Comparison of ENCODE assay signal across 22 mouse cellular contexts in genomic region chr5:65488725-65489124, GRCm38 (mm10). TPM values are rescaled to one million over a fixed set of nuclear protein-coding genes. Genes with fewer than 3 reads are reported as not detected.
DNase-seq lines count a peak whose midpoint lies in the region; ATAC-seq and TF ChIP-seq lines count a peak whose summit lies in the region.
"Had no signal": no experiment of that assay in that cellular context is flagged by ENCODE, and none has a peak within 500 bp of the region (broad histone marks: within the 10 kb centered on the region; RNA-seq: fewer than 3 reads in every experiment).

No protein-coding gene starts in this region.

- peak; percentile 35 for DNase-seq in kidney, adult 2 months
- DNase-seq in kidney, adult 11 months, result no peak
- DNase-seq in spleen, adult 2 months (ENCODE audit: low read depth in 1 of 2, low spot score in 2 of 2), result peak in 1 of 2 experiments; percentile 17
- DNase-seq in spleen, postnatal 14 days (ENCODE audit: low spot score in 2 of 2), result no peak
- peak; percentile 41 for DNase-seq in gastrocnemius, postnatal 14 days
- DNase-seq in cerebellum, postnatal 4 days (ENCODE audit: low spot score in 2 of 2), result no peak
- no peak for DNase-seq in hindbrain, postnatal 0 days (ENCODE audit: low spot score)
- DNase-seq: cerebellum, adult 11 months; forebrain, postnatal 0 days; lung, adult 2 months; thymus, postnatal 25 days had no signal

- no peaks in the 10 kb centered on the region for H3K9me3 ChIP-seq in hindbrain, postnatal 0 days (ENCODE audit: low read length)
- H3K9me3 ChIP-seq: heart, embryonic 13.5 days; limb, embryonic 13.5 days had no signal

- H3K27me3 ChIP-seq in kidney, adult 2 months (replicated peaks; ENCODE audit: control insufficient read depth, insufficient read depth, low read length), result no peaks in the 10 kb centered on the region
- H3K27me3 ChIP-seq in spleen, adult 2 months (ENCODE audit: control insufficient read depth, insufficient read depth, low read length), result no peaks in the 10 kb centered on the region
- H3K27me3 ChIP-seq in small intestine, adult 2 months (ENCODE audit: control insufficient read depth, insufficient read depth, low read length), result no peaks in the 10 kb centered on the region
- H3K27me3 ChIP-seq in hindbrain, postnatal 0 days (ENCODE audit: insufficient read depth, low read length), result no peaks in the 10 kb centered on the region
- H3K27me3 ChIP-seq: heart, embryonic 13.5 days; limb, embryonic 13.5 days had no signal

- no peak overlapping the region for H3K27ac ChIP-seq in kidney, adult 2 months (ENCODE audit: insufficient read depth, low read depth, low read length)
- peak overlapping the region; percentile 92 for H3K27ac ChIP-seq in spleen, adult 2 months (ENCODE audit: insufficient read depth, low read length)
- H3K27ac ChIP-seq in small intestine, adult 2 months (ENCODE audit: insufficient read depth, low read depth, low read length), result peak overlapping the region; percentile 30
- no peak overlapping the region for H3K27ac ChIP-seq in hindbrain, postnatal 0 days
- H3K27ac ChIP-seq: hindbrain, embryonic 14.5 days; left cerebral cortex, adult 2 months; limb, embryonic 13.5 days had no signal

- TF ChIP-seq CTCF in kidney, adult 2 months (conservative IDR thresholded peaks at IDR 0.05; ENCODE audit: insufficient read depth, insufficient read length, low read depth, low read length), result no peak
- TF ChIP-seq CTCF in spleen, adult 2 months (IDR thresholded peaks at IDR 0.05; ENCODE audit: extremely low read depth, insufficient read depth, insufficient read length, insufficient replicate concordance), result no peak
- no peak for TF ChIP-seq CTCF in small intestine, adult 2 months (IDR thresholded peaks at IDR 0.05; ENCODE audit: extremely low read depth, insufficient read length, insufficient replicate concordance, low read depth, low read length)
- TF ChIP-seq CTCF in hindbrain, postnatal 0 days (IDR thresholded peaks at IDR 0.05; ENCODE audit: low read depth), result no peak

- peaks cover 7% of the 10 kb centered on the region; the same call in 1 of the 2 replicates for H3K4me1 ChIP-seq in kidney, adult 2 months (ENCODE audit: control insufficient read depth, insufficient read depth, low read length)
- H3K4me1 ChIP-seq in spleen, adult 2 months (ENCODE audit: control insufficient read depth, insufficient read depth, insufficient read length), result peaks cover 14% of the 10 kb centered on the region
- H3K4me1 ChIP-seq in small intestine, adult 2 months (ENCODE audit: control insufficient read depth, insufficient read depth, insufficient read length, low read length), result peaks cover 7% of the 10 kb centered on the region; the same call in 1 of the 2 replicates
- peaks cover 12% of the 10 kb centered on the region; the same call in 1 of the 2 replicates for H3K4me1 ChIP-seq in hindbrain, postnatal 0 days (ENCODE audit: insufficient read depth, low read length)

- no peak for TF ChIP-seq POLR2A in kidney, adult 2 months (IDR thresholded peaks at IDR 0.05; ENCODE audit: low read depth, low read length)
- no peak for TF ChIP-seq POLR2A in spleen, adult 2 months (IDR thresholded peaks at IDR 0.05; ENCODE audit: low read depth, low read length)
- no peak for TF ChIP-seq POLR2A in small intestine, adult 2 months (IDR thresholded peaks at IDR 0.05; ENCODE audit: low read depth, low read length)

- no peak overlapping the region for H3K4me2 ChIP-seq in hindbrain, postnatal 0 days (ENCODE audit: low read depth, low read length)
- H3K4me2 ChIP-seq: heart, embryonic 13.5 days; hindbrain, embryonic 14.5 days; limb, embryonic 13.5 days had no signal

- no peak overlapping the region for H3K4me3 ChIP-seq in kidney, adult 2 months (ENCODE audit: insufficient read depth, low read depth, low read length)
- peak overlapping the region; percentile 10; the same call in 1 of the 2 replicates for H3K4me3 ChIP-seq in spleen, adult 2 months (ENCODE audit: extremely low read depth, insufficient read depth, insufficient read length)
- no peak overlapping the region for H3K4me3 ChIP-seq in small intestine, adult 2 months (ENCODE audit: low read depth, low read length)
- no peak overlapping the region for H3K4me3 ChIP-seq in hindbrain, postnatal 0 days (ENCODE audit: low read length)
- H3K4me3 ChIP-seq: erythroblast, embryonic 14.5 days; heart, embryonic 13.5 days; left cerebral cortex, adult 2 months; limb, embryonic 13.5 days had no signal

- intact Hi-C loops in gastrocnemius, postnatal 14 days (cut with DNase I; ENCODE audit: low total_unique reads), result no loop called here

- no peak for ATAC-seq in hindbrain, postnatal 0 days
- ATAC-seq: forebrain, postnatal 0 days had no signal

- WGBS in kidney, adult 2 months, result 53% methylated on average over 7 of the region's 7 CpGs
- WGBS in spleen, adult 2 months, result 35% methylated on average over 7 of the region's 7 CpGs
- 67% methylated on average over 7 of the region's 7 CpGs for WGBS in small intestine, adult 2 months
- WGBS in hindbrain, postnatal 0 days, result 76% methylated on average over 7 of the region's 7 CpGs

- H3K9ac ChIP-seq in hindbrain, postnatal 0 days (replicated peaks; ENCODE audit: low read length), result no peak overlapping the region
- H3K9ac ChIP-seq: forebrain, postnatal 0 days; hindbrain, embryonic 14.5 days; limb, embryonic 13.5 days had no signal

- H3K36me3 ChIP-seq in kidney, adult 2 months (ENCODE audit: control insufficient read depth, insufficient read depth, low read length), result no peaks in the 10 kb centered on the region
- peaks cover 3% of the 10 kb centered on the region; the same call in 1 of the 2 replicates for H3K36me3 ChIP-seq in spleen, adult 2 months (ENCODE audit: control insufficient read depth, insufficient read depth, low read length)
- peaks cover 2% of the 10 kb centered on the region; the same call in 1 of the 2 replicates for H3K36me3 ChIP-seq in small intestine, adult 2 months (ENCODE audit: control insufficient read depth, insufficient read depth, low read length)
- no peaks in the 10 kb centered on the region for H3K36me3 ChIP-seq in hindbrain, postnatal 0 days (ENCODE audit: insufficient read depth, low read length)
- H3K36me3 ChIP-seq: limb, embryonic 13.5 days had no signal

RNA-seq across cellular contexts. Expression of gene Gm43552, which starts 3.9 kb away (rescaled TPM):
- polyA plus RNA-seq in kidney, adult 2 months (2012; rRNA removed), result not detected in 2 replicates
- not detected in 2 replicates for polyA plus RNA-seq in spleen, adult 2 months (2012; rRNA removed)
- total RNA-seq in gastrocnemius, postnatal 14 days (2021), result 1 to 10 TPM in 1 of 2 experiments, not detected in 1; 3.1 TPM
- polyA plus RNA-seq in small intestine, adult 2 months (2012; rRNA removed), result 1.4 TPM in 1 of 2 replicates, not detected in the other
- not detected in 2 replicates for total RNA-seq in hindbrain, postnatal 0 days (2014; rRNA removed)
- not detected in 2 replicates for polyA plus RNA-seq in hindbrain, postnatal 0 days (2015; fragmentation: Nextera tagmentation; extraction: Ambion mirVana)
- total RNA-seq: adrenal gland, postnatal 4 days; forebrain, postnatal 0 days; left cerebral cortex, adult 2 months; midbrain, postnatal 0 days had no signal
- polyA plus RNA-seq: erythroblast, embryonic 14.5 days; forebrain, postnatal 0 days; hindbrain, embryonic 14.5 days; large intestine, adult 2 months; limb, embryonic 13.5 days; lung, adult 2 months; midbrain, postnatal 0 days; neural tube, embryonic 14.5 days; stomach, embryonic 14.5 days had no signal

RNA-seq across cellular contexts. Expression of gene Smim14, which starts 48.3 kb away (rescaled TPM):
- polyA plus RNA-seq in kidney, adult 2 months (2012; rRNA removed), result 111 and 114 TPM in 2 replicates
- 120 and 164 TPM in 2 replicates for polyA plus RNA-seq in spleen, adult 2 months (2012; rRNA removed)
- total RNA-seq in gastrocnemius, postnatal 14 days (2021), result 10 to 100 TPM; 34.7 to 39.4 TPM
- polyA plus RNA-seq in small intestine, adult 2 months (2012; rRNA removed), result 53.0 and 72.3 TPM in 2 replicates
- total RNA-seq in hindbrain, postnatal 0 days (2014; rRNA removed), result 153 and 155 TPM in 2 replicates
- polyA plus RNA-seq in hindbrain, postnatal 0 days (2015; fragmentation: Nextera tagmentation; extraction: Ambion mirVana), result 200 and 229 TPM in 2 replicates

RNA-seq across cellular contexts. Expression of gene Ube2k, which starts 48.3 kb away (rescaled TPM):
- polyA plus RNA-seq in kidney, adult 2 months (2012; rRNA removed), result 23.1 and 35.1 TPM in 2 replicates
- 9.7 and 11.7 TPM in 2 replicates for polyA plus RNA-seq in spleen, adult 2 months (2012; rRNA removed)
- total RNA-seq in gastrocnemius, postnatal 14 days (2021), result 10 to 100 TPM; 60.9 to 61.8 TPM
- polyA plus RNA-seq in small intestine, adult 2 months (2012; rRNA removed), result 5.7 and 13.6 TPM in 2 replicates
- 36.5 and 41.9 TPM in 2 replicates for total RNA-seq in hindbrain, postnatal 0 days (2014; rRNA removed)
- 199 and 204 TPM in 2 replicates for polyA plus RNA-seq in hindbrain, postnatal 0 days (2015; fragmentation: Nextera tagmentation; extraction: Ambion mirVana)

RNA-seq across cellular contexts. Expression of gene Ugdh, which starts 53.0 kb away (rescaled TPM):
- polyA plus RNA-seq in kidney, adult 2 months (2012; rRNA removed), result 29.6 and 31.2 TPM in 2 replicates
- 3.8 and 4.5 TPM in 2 replicates for polyA plus RNA-seq in spleen, adult 2 months (2012; rRNA removed)
- total RNA-seq in gastrocnemius, postnatal 14 days (2021), result 10 to 100 TPM; 12.0 to 14.4 TPM
- 32.0 and 33.2 TPM in 2 replicates for polyA plus RNA-seq in small intestine, adult 2 months (2012; rRNA removed)
- 15.0 and 18.8 TPM in 2 replicates for total RNA-seq in hindbrain, postnatal 0 days (2014; rRNA removed)
- polyA plus RNA-seq in hindbrain, postnatal 0 days (2015; fragmentation: Nextera tagmentation; extraction: Ambion mirVana), result 30.7 and 32.1 TPM in 2 replicates

Comparison
In these comparisons a context has a peak if more than half of its experiments do, and no peak if none do; other contexts are left out.
1. DNase-seq: peak in kidney, adult 2 months (single experiment) and gastrocnemius, postnatal 14 days (single experiment); none in kidney, adult 11 months (single experiment), spleen, postnatal 14 days (0 of 2), cerebellum, postnatal 4 days (0 of 2) and hindbrain, postnatal 0 days (single experiment).
2. H3K27ac ChIP-seq: peak in spleen, adult 2 months (single experiment) and small intestine, adult 2 months (single experiment); none in kidney, adult 2 months (single experiment) and hindbrain, postnatal 0 days (single experiment).